Mouse (Mus musculus): ENCODE data around the gene Gm10352. TPM values are rescaled to one million over a fixed set of nuclear protein-coding genes. Genes with fewer than 3 reads are reported as not detected.
"Not testable (repeated sequence)": the region's sequence is repeated elsewhere in the genome, so short reads cannot be mapped to it uniquely, and the experiment has no call there.

Gene Gm10352
- not detected in 2 replicates for polyA plus RNA-seq (2016; fragmentation: Nextera tagmentation; extraction: Ambion mirVana)

- no CpG with 5 or more reads among the region's 9 CpGs for WGBS
- H3K4me3 ChIP-seq; H3K36me3 ChIP-seq; ATAC-seq (ENCODE audit: low FRiP score, low read depth); H3K4me2 ChIP-seq (replicated peaks); H3K4me1 ChIP-seq; H3K9me3 ChIP-seq; H3K9ac ChIP-seq (replicated peaks); H3K27ac ChIP-seq (replicated peaks); H3K27me3 ChIP-seq: not testable (repeated sequence)
These were observed at the start of gene Gm10352 for GRCm38 (mm10) chrY:2900689-2901088. Gene Gm10352, plus strand, starts transcription at chrY:2900989.

GRCm38 (mm10) chrY:2932282-2932681 is 31.5 kb downstream of the Gm10352 start, which contains the start of gene Gm29289:
Gene Gm29289, plus strand, starts transcription at chrY:2932582.
- not testable (repeated sequence) for H3K27me3 ChIP-seq; H3K27ac ChIP-seq (replicated peaks); H3K9ac ChIP-seq (replicated peaks); H3K36me3 ChIP-seq; H3K4me3 ChIP-seq; H3K4me2 ChIP-seq (replicated peaks); ATAC-seq (ENCODE audit: low FRiP score, low read depth); H3K4me1 ChIP-seq; H3K9me3 ChIP-seq
- WGBS, result no CpG with 5 or more reads among the region's 9 CpGs

Other genes starting within 250 kb of the Gm10352 start
- gene Sry, start 237.3 kb upstream of the Gm10352 start, polyA plus RNA-seq (2016; fragmentation: Nextera tagmentation; extraction: Ambion mirVana), result not detected in 2 replicates
- not detected in 2 replicates for gene H2al2b, start 180.3 kb upstream of the Gm10352 start, polyA plus RNA-seq (2016; fragmentation: Nextera tagmentation; extraction: Ambion mirVana)
- not detected in 2 replicates for gene Gm4064, start 104.8 kb upstream of the Gm10352 start, polyA plus RNA-seq (2016; fragmentation: Nextera tagmentation; extraction: Ambion mirVana)
- not detected in 2 replicates for gene Rbmy, start 70.3 kb upstream of the Gm10352 start, polyA plus RNA-seq (2016; fragmentation: Nextera tagmentation; extraction: Ambion mirVana)
- gene Gm10256, start 70.3 kb upstream of the Gm10352 start, polyA plus RNA-seq (2016; fragmentation: Nextera tagmentation; extraction: Ambion mirVana), result not detected in 2 replicates
- not detected in 2 replicates for gene Gm29289, start 31.6 kb downstream of the Gm10352 start, polyA plus RNA-seq (2016; fragmentation: Nextera tagmentation; extraction: Ambion mirVana)

All from midbrain, embryonic 12.5 days (tissue).